Mouse (Mus musculus) cerebellum, adult 11 months (tissue): ENCODE measurements around the gene Tmem30a.

Experiments used
- DNase-seq: peaks from one replicate; pipeline ENCODE4 v3.0.0; 2022

Gene Tmem30a

GRCm38 (mm10) chr9:79784934-79785793 is 8.1 kb downstream of the Tmem30a start:
- no peak for DNase-seq

- no peak for DNase-seq
Measured at GRCm38 (mm10) chr9:79784439-79784838, 8.9 kb downstream of the Tmem30a start.

GRCm38 (mm10) chr9:79779354-79779753 is 14.0 kb downstream of the Tmem30a start:
- DNase-seq = no peak

- DNase-seq = no peak
Measured at GRCm38 (mm10) chr9:79766991-79767545, 26.2 kb downstream of the Tmem30a start.

GRCm38 (mm10) chr9:79765329-79765728 is 28.0 kb downstream of the Tmem30a start:
- DNase-seq = no peak

GRCm38 (mm10) chr9:79762519-79762918 is 30.8 kb downstream of the Tmem30a start:
- DNase-seq = no peak

GRCm38 (mm10) chr9:79760076-79760475 is 33.2 kb downstream of the Tmem30a start:
- no peak for DNase-seq

GRCm38 (mm10) chr9:79759385-79760005 is 33.8 kb downstream of the Tmem30a start, which contains the start of gene Cox7a2:
Gene Cox7a2, minus strand, starts transcription at chr9:79759878.
- DNase-seq = peak; percentile 92

GRCm38 (mm10) chr9:79755311-79755710 is 38.0 kb downstream of the Tmem30a start:
- DNase-seq = no peak

- DNase-seq = no peak
Measured at GRCm38 (mm10) chr9:79751846-79752245, 41.5 kb downstream of the Tmem30a start.

- no peak for DNase-seq
Measured at GRCm38 (mm10) chr9:79750709-79751108, 42.6 kb downstream of the Tmem30a start.

GRCm38 (mm10) chr9:79745036-79745435 is 48.3 kb downstream of the Tmem30a start:
- no peak for DNase-seq

- no peak for DNase-seq
Measured at GRCm38 (mm10) chr9:79735608-79736007, 57.7 kb downstream of the Tmem30a start.

- no peak for DNase-seq
Measured at GRCm38 (mm10) chr9:79730301-79730700, 63.0 kb downstream of the Tmem30a start.

- no peak for DNase-seq
Measured at GRCm38 (mm10) chr9:79723090-79723489, 70.2 kb downstream of the Tmem30a start.

- peak; percentile 25 for DNase-seq
Measured at GRCm38 (mm10) chr9:79721056-79721455, 72.3 kb downstream of the Tmem30a start.

GRCm38 (mm10) chr9:79720143-79720542 is 73.2 kb downstream of the Tmem30a start:
- no peak for DNase-seq

GRCm38 (mm10) chr9:79719451-79719850 is 73.9 kb downstream of the Tmem30a start:
- DNase-seq = no peak
